Mouse (Mus musculus) cerebellum, adult 2 months (tissue): ENCODE results near the gene Sspo.

Experiments
- CTCF ChIP-seq: fragments of 200-500 bp; IDR thresholded peaks from 2 replicates; pipeline ENCODE4 v1.5.1; 2011; ENCODE audit warnings: low read depth, mild to moderate bottlenecking, control low read depth, low read length, moderate library complexity, borderline replicate concordance; ENCODE audit not compliant: insufficient read depth
- POLR2A ChIP-seq: fragments of 200-500 bp; IDR thresholded peaks from 2 replicates; pipeline ENCODE4 v1.6.1; 2011; ENCODE audit warnings: low read length, control low read depth, borderline replicate concordance; ENCODE audit not compliant: insufficient read depth

DNA sequence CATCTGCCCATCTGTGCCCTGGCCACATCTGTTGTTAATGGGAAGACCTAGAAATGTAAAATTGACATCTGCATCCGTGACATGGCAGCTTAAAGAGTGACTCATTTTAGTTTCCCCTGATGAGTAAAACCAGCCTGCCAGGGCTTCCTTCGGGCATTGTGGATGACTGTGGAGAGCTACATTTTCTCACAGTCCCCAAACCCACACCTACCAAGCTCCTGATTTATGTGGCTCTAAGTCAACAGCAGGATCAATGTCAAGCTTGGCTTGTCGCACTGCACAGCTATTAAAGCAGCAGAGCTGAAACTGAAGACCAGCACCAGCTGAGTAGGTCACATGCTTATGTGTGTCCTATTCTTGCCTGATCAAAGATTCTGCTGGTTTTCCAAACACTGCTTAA, 37.5 kb upstream of the Sspo start:
- TF ChIP-seq POLR2A = no peak
- no peak for TF ChIP-seq CTCF
